Mouse (Mus musculus) retina, adult 2 months (tissue): Measurements from ENCODE around the gene Rgl2.
"Not testable (repeated sequence)": the region's sequence is repeated elsewhere in the genome, so short reads cannot be mapped to it uniquely, and the experiment has no call there.

Experiments
- DNase-seq: peaks from one replicate; pipeline ENCODE4 v3.0.0-alpha.2; 2012; ENCODE audit warnings: low read depth, low spot score

Gene Rgl2

GRCm38 (mm10) chr17:33929371-33930279 is at the start of gene Rgl2:
Gene Rgl2 (plus strand): TSS chr17:33929543.
- DNase-seq = peak; percentile 86

- DNase-seq = not testable (repeated sequence)
These were observed 45.0 kb upstream of the Rgl2 start for GRCm38 (mm10) chr17:33884320-33884719.

DNA sequence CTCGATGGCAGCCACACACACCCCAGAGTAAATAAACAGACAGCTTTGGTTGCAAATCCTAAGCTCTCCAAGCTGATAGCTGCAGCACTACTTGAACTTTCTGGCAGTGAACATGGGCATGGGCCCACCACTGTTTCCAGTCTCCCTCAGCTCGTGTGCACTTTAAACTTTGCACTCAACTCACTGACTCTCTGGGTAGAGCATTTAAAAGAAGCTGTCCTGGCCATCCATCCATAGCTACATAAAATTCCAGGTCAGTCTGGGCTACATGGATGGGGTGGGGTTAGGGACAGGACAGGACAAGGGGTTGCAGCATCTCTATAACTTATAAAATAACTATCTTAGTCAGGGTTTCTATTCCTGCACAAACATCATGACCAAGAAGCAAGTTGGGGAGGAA is 41.5 kb upstream of the Rgl2 start:
- not testable (repeated sequence) for DNase-seq

GRCm38 (mm10) chr17:33888230-33888629 is 41.1 kb upstream of the Rgl2 start:
- DNase-seq = not testable (repeated sequence)

DNA sequence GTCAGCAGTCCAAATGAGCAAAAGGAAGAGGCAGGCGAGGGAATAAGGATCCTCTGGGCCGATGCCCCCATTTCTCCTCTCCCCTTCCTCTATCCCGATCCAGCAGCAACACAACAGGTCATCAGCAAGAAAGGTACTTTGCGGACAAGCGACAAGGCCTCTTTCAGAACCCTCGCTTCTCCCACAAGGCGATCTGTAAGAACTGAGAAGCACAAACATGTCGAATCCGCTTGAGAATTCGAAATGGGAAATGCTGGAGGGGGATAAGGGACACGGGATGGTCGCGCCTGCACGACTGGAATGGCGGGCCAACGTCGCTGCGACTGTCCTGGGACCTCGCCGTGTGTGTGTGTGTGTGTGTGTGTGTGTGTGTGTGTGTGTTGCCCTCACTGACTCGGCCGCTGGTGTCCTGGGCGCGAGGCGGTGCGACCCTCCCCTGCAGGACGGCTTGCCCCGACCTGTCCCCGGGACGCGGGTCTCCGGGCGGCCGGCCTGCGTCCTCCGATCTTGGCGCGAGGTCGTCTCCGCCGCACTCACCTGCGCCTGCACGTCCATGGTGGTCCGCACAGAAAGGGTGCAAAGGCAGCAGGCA is 39.3 kb upstream of the Rgl2 start:
- DNase-seq = not testable (repeated sequence)

DNA sequence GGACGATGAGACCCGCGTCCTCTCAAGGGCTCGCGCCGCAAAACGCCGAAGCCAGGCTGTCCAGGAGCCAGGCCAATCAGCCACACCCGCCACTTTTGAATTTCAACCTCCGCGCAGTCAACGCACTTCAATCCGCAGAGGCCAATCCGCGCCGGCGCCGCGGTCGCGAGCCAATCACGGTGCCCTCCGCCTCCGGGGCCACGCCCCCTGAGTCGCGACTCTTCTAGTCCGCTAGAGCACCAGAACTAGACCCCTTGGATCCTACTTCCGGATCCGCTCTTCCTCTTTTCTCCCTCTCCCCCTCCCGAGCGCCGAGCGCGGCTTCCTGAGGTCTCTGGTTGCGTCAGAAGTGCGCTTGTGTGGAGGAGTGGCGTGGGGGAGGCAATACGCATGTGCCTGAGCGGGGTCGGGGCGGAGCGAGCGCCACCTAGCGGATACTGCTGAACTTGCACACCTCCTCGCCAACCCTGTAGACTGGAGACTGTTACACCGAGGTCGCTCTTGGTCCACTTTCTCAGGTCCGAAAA is 38.7 kb upstream of the Rgl2 start, which contains the start of gene Kifc1:
Kifc1 (minus strand) TSS at position 129 of the 527 bp plus-strand sequence.
- peak; percentile 99 for DNase-seq

GRCm38 (mm10) chr17:33891357-33891756 is 38.0 kb upstream of the Rgl2 start:
- no peak for DNase-seq

DNA sequence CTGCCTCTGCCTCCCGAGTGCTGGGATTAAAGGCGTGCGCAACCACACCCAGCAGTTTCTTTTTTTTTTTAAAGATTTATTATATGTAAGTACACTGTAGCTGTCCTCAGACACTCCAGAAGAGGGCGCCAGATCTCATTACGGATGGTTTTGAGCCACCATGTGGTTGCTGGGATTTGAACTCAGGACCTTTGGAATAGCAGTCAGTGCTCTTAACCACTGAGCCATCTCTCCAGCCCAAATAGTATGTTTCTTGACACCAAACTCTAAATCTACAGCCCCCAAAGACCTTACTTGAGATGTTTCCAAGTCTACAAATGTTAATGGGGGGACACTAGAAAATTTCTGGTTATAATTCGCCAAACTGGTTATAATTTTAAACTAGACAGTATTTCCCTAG is 37.5 kb upstream of the Rgl2 start:
- not testable (repeated sequence) for DNase-seq

GRCm38 (mm10) chr17:33892429-33892828 is 36.9 kb upstream of the Rgl2 start:
- no peak for DNase-seq

DNA sequence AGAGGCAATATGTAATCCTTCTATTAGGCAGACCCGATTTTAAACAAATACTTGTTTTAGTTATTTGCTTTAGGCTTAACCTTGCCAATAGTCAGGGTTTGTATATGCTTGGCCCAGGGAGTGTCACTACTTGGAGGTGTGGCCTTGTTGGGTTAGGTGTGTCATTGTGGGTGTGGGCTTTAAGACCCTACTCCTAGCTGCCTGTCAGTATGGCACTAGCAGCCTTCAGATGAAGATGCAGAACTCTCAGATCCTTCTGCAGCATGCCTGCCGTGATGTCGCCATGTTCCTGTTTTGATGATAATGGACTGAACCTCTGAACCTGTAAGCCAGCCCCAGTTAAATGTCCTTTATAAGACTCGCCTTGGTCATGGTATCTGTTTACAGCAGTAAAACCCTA is 36.3 kb upstream of the Rgl2 start:
- not testable (repeated sequence) for DNase-seq

GRCm38 (mm10) chr17:33897114-33897794 is 32.1 kb upstream of the Rgl2 start:
- no peak for DNase-seq

- not testable (repeated sequence) for DNase-seq
These were observed 31.1 kb upstream of the Rgl2 start for GRCm38 (mm10) chr17:33898193-33898592.

- no peak for DNase-seq
These were observed 29.7 kb upstream of the Rgl2 start for GRCm38 (mm10) chr17:33899642-33900041.

DNA sequence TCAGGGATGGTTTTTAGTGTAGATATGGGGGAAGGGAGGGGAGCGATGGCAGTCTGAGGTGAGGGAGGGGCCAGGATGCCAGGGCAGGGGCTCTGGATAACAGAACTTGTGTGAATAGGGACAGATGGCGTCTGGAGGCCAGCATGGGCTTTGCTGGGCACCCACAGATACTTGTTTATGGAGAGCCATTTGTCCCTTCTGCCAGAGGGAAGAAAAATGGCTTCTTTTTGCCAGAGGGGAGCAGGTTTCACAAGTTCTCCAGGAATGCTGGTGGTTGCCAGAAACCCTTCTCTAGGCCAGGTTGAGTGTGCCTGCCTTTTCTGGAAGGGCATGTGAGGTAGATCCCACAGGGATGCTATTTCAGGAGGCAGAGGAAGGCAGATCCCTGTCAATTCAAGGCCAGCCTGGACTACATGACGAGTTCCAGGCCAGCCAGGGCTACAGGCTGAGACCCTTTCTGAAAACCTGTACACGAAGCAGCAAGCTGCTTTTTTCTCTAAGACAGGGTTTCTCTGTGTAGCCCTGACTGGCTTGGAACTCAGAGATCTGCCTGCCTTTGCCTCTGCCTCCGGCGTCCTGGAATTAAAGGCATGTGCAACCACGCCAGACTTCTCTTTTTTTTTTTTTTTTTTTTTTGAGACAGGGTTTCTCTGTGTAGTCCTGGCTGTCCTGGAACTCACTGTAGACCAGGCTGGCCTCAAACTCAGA is 28.9 kb upstream of the Rgl2 start:
- no peak for DNase-seq

DNA sequence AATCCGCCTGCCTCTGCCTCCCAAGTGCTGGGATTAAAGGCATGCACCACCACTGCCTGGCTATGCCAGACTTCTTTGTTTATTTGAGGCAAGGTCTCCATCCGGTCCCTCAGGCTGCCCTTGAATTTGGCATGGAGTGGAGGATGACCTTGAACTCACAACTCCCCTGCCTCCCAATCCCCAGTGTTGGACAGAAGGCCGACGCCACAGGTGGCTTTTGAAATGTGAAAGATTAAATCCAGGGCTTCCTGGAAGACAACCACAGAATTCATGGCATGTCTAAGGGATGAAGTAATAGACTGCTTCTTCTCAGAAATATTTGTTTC is 28.4 kb upstream of the Rgl2 start:
- no peak for DNase-seq

DNA sequence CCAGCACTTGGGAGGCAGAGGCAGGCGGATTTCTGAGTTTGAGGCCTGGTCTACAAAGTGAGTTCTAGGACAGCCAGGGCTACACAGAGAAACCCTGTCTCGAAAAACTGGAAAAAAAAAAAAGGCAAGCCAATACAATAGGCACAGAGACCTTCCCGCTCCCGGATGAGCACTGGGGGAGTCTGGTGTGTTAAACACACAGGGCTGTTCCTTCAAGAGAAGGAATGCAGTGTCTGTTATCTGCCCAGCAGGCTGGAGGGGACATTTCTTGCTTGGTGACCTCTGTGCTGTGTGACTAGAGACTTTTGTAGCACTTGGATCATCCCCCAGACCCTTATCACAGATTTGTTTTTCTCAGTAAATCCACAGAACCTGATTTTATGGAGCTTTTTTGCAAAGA is 27.7 kb upstream of the Rgl2 start:
- no peak for DNase-seq

DNA sequence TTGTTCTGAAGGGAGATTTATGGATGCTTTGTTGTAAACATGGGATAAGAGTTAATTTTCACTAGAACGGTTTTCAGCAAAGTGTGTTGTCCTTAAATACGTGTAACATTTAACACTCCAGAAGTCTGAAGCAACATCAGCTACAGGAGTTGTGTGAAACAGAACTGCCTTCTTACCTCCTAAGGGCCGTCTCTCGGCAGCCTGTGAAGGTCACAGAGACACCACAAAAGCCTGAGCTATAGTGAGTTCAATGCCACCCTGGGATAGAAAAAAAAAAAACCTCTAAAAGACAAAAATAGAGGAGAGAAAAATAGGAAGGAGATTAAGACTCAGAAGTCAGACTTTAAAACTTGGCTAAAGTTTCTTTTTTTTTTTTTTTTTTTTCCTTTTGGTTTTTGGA is 27.3 kb upstream of the Rgl2 start:
- no peak for DNase-seq

GRCm38 (mm10) chr17:33902491-33902890 is 26.9 kb upstream of the Rgl2 start:
- no peak for DNase-seq

DNA sequence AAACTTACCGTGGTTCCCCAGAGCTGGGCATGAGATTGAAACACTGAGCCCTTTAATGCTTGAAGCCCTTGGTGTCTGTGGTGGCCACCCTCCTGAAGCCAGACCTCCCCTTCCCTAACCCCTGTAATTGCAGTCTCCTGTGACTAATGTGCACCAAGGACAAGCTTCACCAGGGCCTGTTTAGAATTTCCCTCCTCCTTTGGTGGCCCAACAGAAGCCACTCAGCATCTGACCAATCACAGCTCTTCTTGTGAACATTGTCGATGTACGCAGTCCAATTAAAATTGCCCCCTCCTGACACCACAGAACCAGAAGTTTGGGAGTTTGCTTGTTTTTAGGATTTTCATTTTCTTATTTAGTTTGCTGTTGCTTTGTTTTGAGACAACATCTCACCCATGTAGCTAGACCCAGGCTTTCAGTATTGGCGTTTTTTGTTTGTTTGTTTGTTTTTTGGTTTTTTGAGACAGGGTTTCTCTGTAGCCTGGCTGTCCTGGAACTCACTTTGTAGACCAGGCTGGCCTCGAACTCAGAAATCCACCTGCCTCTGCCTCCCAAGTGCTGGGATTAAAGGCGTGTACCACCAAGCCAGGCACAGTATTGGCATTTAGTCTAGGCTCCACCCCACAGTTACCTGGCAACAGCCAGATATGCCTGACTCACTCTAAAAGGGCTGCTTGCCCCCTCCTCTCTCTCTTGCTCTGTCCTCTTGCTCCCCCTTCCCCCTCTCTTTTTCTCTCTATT is 25.3 kb upstream of the Rgl2 start:
- DNase-seq = not testable (repeated sequence)

- DNase-seq = not testable (repeated sequence)
These were observed 24.5 kb upstream of the Rgl2 start, which contains the start of gene Platr17 for GRCm38 (mm10) chr17:33904835-33905234. Gene Platr17 (plus strand): TSS chr17:33905135.
